Comparison of ENCODE assay signal across 9 mouse cellular contexts in genomic region chr16:32371351-32371750, GRCm38 (mm10). TPM values are rescaled to one million over a fixed set of nuclear protein-coding genes. Genes with fewer than 3 reads are reported as not detected.
DNase-seq lines count a peak whose midpoint lies in the region; TF ChIP-seq lines count a peak whose summit lies in the region.
"Had no signal": no experiment of that assay in that cellular context is flagged by ENCODE, and none has a peak within 500 bp of the region (broad histone marks: within the 10 kb centered on the region; RNA-seq: fewer than 3 reads in every experiment).

No protein-coding gene starts in this region.

- H3K36me3 ChIP-seq in heart, embryonic 10.5 days, result peaks cover 75% of the 10 kb centered on the region

- no peak overlapping the region for H3K4me3 ChIP-seq in heart, embryonic 10.5 days
- H3K4me3 ChIP-seq in cortical plate, adult 2 months (ENCODE audit: insufficient read depth, low read length), result no peak overlapping the region
- H3K4me3 ChIP-seq in layer of hippocampus, adult 2 months, result no peak overlapping the region

- WGBS in heart, embryonic 10.5 days, result 87% methylated on average over 4 of the region's 4 CpGs

- no peak overlapping the region for H3K27ac ChIP-seq in heart, embryonic 10.5 days
- no peak overlapping the region for H3K27ac ChIP-seq in cortical plate, adult 2 months (ENCODE audit: insufficient read depth, low read length)
- no peak overlapping the region for H3K27ac ChIP-seq in layer of hippocampus, adult 2 months

- DNase-seq in heart, adult 18-20 months, result peak; percentile 21 to 64
- no peak for DNase-seq in heart, embryonic 10.5 days (ENCODE audit: low spot score)
- DNase-seq in urinary bladder, postnatal 14 days (ENCODE audit: low spot score), result peak; percentile 42
- DNase-seq in urinary bladder, postnatal 10 days (ENCODE audit: low spot score), result no peak
- peak in 1 of 2 experiments; percentile 33 for DNase-seq in layer of hippocampus, adult 2 months (ENCODE audit: low spot score in 2 of 2)
- peak; percentile 10 for DNase-seq in skeletal muscle tissue, adult 2 months (ENCODE audit: low read depth, low spot score)
- no peak for DNase-seq in ovary, postnatal 10 days (ENCODE audit: low spot score)

- no peaks in the 10 kb centered on the region for H3K9me3 ChIP-seq in heart, embryonic 10.5 days

- no peaks in the 10 kb centered on the region for H3K4me1 ChIP-seq in heart, embryonic 10.5 days
- H3K4me1 ChIP-seq in cortical plate, adult 2 months (ENCODE audit: control insufficient read depth, insufficient read depth, low read length), result no peaks in the 10 kb centered on the region

- no peak for TF ChIP-seq POLR2A in cortical plate, adult 2 months (IDR thresholded peaks at IDR 0.05; ENCODE audit: extremely low read depth, insufficient read depth, low read length)

- no peaks in the 10 kb centered on the region for H3K27me3 ChIP-seq in heart, embryonic 10.5 days (ENCODE audit: insufficient read depth, poor library complexity, severe bottlenecking)

- TF ChIP-seq CTCF in cortical plate, adult 2 months (IDR thresholded peaks at IDR 0.05; ENCODE audit: extremely low read depth, insufficient read depth, low read length), result 0 out of 2 replicates have a peak, but pooled peaks have one; percentile 24
- TF ChIP-seq CTCF in layer of hippocampus, adult 2 months (conservative IDR thresholded peaks at IDR 0.05), result peak; percentile 80

RNA-seq across cellular contexts. Expression of gene Tm4sf19, which starts 29.0 kb away (rescaled TPM):
- not detected for total RNA-seq in heart, adult 18-20 months (2021)
- polyA plus RNA-seq in heart, embryonic 10.5 days (2016; fragmentation: Nextera tagmentation; extraction: Ambion mirVana), result not detected in 2 replicates
- not detected in 2 replicates for polyA plus RNA-seq in cortical plate, adult 2 months (2012; rRNA removed)
- total RNA-seq in layer of hippocampus, adult 2 months (2021), result not detected
- polyA plus RNA-seq: liver, embryonic 16.5 days had no signal

RNA-seq across cellular contexts. Expression of gene Ubxn7, which starts 39.3 kb away (rescaled TPM):
- 10 to 100 TPM; 22.4 to 28.3 TPM for total RNA-seq in heart, adult 18-20 months (2021)
- polyA plus RNA-seq in heart, embryonic 10.5 days (2016; fragmentation: Nextera tagmentation; extraction: Ambion mirVana), result 21.1 and 22.3 TPM in 2 replicates
- polyA plus RNA-seq in cortical plate, adult 2 months (2012; rRNA removed), result 16.1 and 17.1 TPM in 2 replicates
- 10 to 100 TPM; 47.7 to 50.4 TPM for total RNA-seq in layer of hippocampus, adult 2 months (2021)

RNA-seq across cellular contexts. Expression of gene Tctex1d2, which starts 48.2 kb away (rescaled TPM):
- 1 to 10 TPM; 5.1 to 6.8 TPM for total RNA-seq in heart, adult 18-20 months (2021)
- polyA plus RNA-seq in heart, embryonic 10.5 days (2016; fragmentation: Nextera tagmentation; extraction: Ambion mirVana), result 28.9 and 29.5 TPM in 2 replicates
- polyA plus RNA-seq in cortical plate, adult 2 months (2012; rRNA removed), result 21.9 and 24.3 TPM in 2 replicates
- 10 to 100 TPM; 11.8 to 14.3 TPM for total RNA-seq in layer of hippocampus, adult 2 months (2021)

RNA-seq across cellular contexts. Expression of gene Pcyt1a, which starts 59.4 kb away (rescaled TPM):
- total RNA-seq in heart, adult 18-20 months (2021), result 100 to 1,000 TPM; 121 to 128 TPM
- polyA plus RNA-seq in heart, embryonic 10.5 days (2016; fragmentation: Nextera tagmentation; extraction: Ambion mirVana), result 36.6 and 43.9 TPM in 2 replicates
- polyA plus RNA-seq in cortical plate, adult 2 months (2012; rRNA removed), result 24.1 and 27.0 TPM in 2 replicates
- 10 to 100 TPM; 32.6 to 33.7 TPM for total RNA-seq in layer of hippocampus, adult 2 months (2021)

Comparison
In these comparisons a context has a peak if more than half of its experiments do, and no peak if none do; other contexts are left out.
1. DNase-seq: peak in heart, adult 18-20 months (2 of 2), urinary bladder, postnatal 14 days (single experiment) and skeletal muscle tissue, adult 2 months (single experiment); none in heart, embryonic 10.5 days (single experiment), urinary bladder, postnatal 10 days (single experiment) and ovary, postnatal 10 days (single experiment).